22 mouse cellular contexts compared by ENCODE assay signal in genomic region chr9:120093701-120094100, GRCm38 (mm10). TPM values are rescaled to one million over a fixed set of nuclear protein-coding genes. Genes with fewer than 3 reads are reported as not detected.
A peak's percentile ranks its signal among the peaks of the same experiment; 100 is the strongest.
DNase-seq lines count a peak whose midpoint lies in the region; ATAC-seq lines count a peak whose summit lies in the region.
"Had no signal": no experiment of that assay in that cellular context is flagged by ENCODE, and none has a peak within 500 bp of the region (broad histone marks: within the 10 kb centered on the region; RNA-seq: fewer than 3 reads in every experiment).

No protein-coding gene starts in this region.

- no peaks in the 10 kb centered on the region for H3K27me3 ChIP-seq in heart, embryonic 12.5 days (replicated peaks)
- H3K27me3 ChIP-seq in heart, embryonic 10.5 days (ENCODE audit: insufficient read depth, poor library complexity, severe bottlenecking), result no peaks in the 10 kb centered on the region
- no peaks in the 10 kb centered on the region for H3K27me3 ChIP-seq in heart, embryonic 11.5 days (ENCODE audit: control insufficient read depth, insufficient read depth, low read length)

- no peaks in the 10 kb centered on the region for H3K36me3 ChIP-seq in heart, embryonic 12.5 days
- H3K36me3 ChIP-seq in heart, embryonic 10.5 days, result no peaks in the 10 kb centered on the region
- no peaks in the 10 kb centered on the region for H3K36me3 ChIP-seq in heart, embryonic 11.5 days (ENCODE audit: control insufficient read depth, insufficient read depth, low read length)
- H3K36me3 ChIP-seq: G1E had no signal

- H3K4me2 ChIP-seq in heart, embryonic 12.5 days, result no peak overlapping the region
- no peak overlapping the region for H3K4me2 ChIP-seq in heart, embryonic 11.5 days

- WGBS in heart, embryonic 12.5 days, result 80% methylated on average over 13 of the region's 13 CpGs
- WGBS in heart, embryonic 10.5 days, result 84% methylated on average over 13 of the region's 13 CpGs
- WGBS in heart, embryonic 11.5 days (ENCODE audit: insufficient replicate concordance), result 80% methylated on average over 13 of the region's 13 CpGs

- H3K9me3 ChIP-seq in heart, embryonic 12.5 days (replicated peaks), result peaks cover 8% of the 10 kb centered on the region; the same call in 1 of the 2 replicates
- H3K9me3 ChIP-seq in heart, embryonic 10.5 days, result no peaks in the 10 kb centered on the region
- 0 out of 2 replicates have a peak, but pooled peaks cover 4% of the 10 kb centered on the region for H3K9me3 ChIP-seq in heart, embryonic 11.5 days (replicated peaks; ENCODE audit: control insufficient read depth, low read length)
- H3K9me3 ChIP-seq: G1E had no signal

- no peak overlapping the region for H3K27ac ChIP-seq in heart, embryonic 12.5 days (ENCODE audit: poor library complexity, severe bottlenecking)
- no peak overlapping the region for H3K27ac ChIP-seq in heart, embryonic 10.5 days
- no peak overlapping the region for H3K27ac ChIP-seq in heart, embryonic 11.5 days (ENCODE audit: low read depth, low read length)

- DNase-seq in heart, adult 11 months, result peak; percentile 78
- peak; percentile 68 for DNase-seq in heart, embryonic 10.5 days (ENCODE audit: low spot score)
- peak; percentile 5 for DNase-seq in thymus, postnatal 4 days
- no peak for DNase-seq in thymus, postnatal 14 days
- peak; percentile 68 for DNase-seq in induced T-regulatory cell, adult 2 months (ENCODE audit: low read depth)
- no peak for DNase-seq in spleen, postnatal 36 days (ENCODE audit: low spot score in 2 of 2)
- DNase-seq: adrenal gland, adult 2 months; adrenal gland, adult 8-10 months; adrenal gland, postnatal 10 days; adrenal gland, postnatal 14 days; adrenal gland, postnatal 25 days; adrenal gland, postnatal 36 days; B cell, adult 2 months; cerebellum, adult 11 months; cerebellum, adult 11-12 months had no signal

- no peak overlapping the region for H3K4me3 ChIP-seq in heart, embryonic 12.5 days
- no peak overlapping the region for H3K4me3 ChIP-seq in heart, embryonic 10.5 days
- no peak overlapping the region for H3K4me3 ChIP-seq in heart, embryonic 11.5 days (ENCODE audit: low read depth, low read length)

- H3K9ac ChIP-seq in heart, embryonic 12.5 days, result no peak overlapping the region
- no peak overlapping the region for H3K9ac ChIP-seq in heart, embryonic 11.5 days (ENCODE audit: low read depth, low read length)

- no peaks in the 10 kb centered on the region for H3K4me1 ChIP-seq in heart, embryonic 12.5 days (replicated peaks)
- peaks cover 4% of the 10 kb centered on the region; the same call in 1 of the 2 replicates for H3K4me1 ChIP-seq in heart, embryonic 10.5 days
- H3K4me1 ChIP-seq in heart, embryonic 11.5 days (ENCODE audit: control insufficient read depth, insufficient read depth, low read length), result no peaks in the 10 kb centered on the region

- no peak for ATAC-seq in heart, embryonic 12.5 days (ENCODE audit: insufficient number of reproducible peaks, low FRiP score)
- ATAC-seq in heart, embryonic 11.5 days (replicated peaks; ENCODE audit: insufficient number of reproducible peaks, low FRiP score, low TSS enrichment), result no peak
- ATAC-seq: activated CD4-positive, CD25-positive, alpha-beta regulatory T cell, adult 4 months; CD4-positive, CD25-positive, alpha-beta regulatory T cell, adult 4 months; Patski had no signal

RNA-seq across cellular contexts. Expression of gene Ccr8, which starts 1.8 kb away (rescaled TPM):
- not detected in 2 replicates for polyA plus RNA-seq in heart, embryonic 12.5 days (2016; fragmentation: Nextera tagmentation; extraction: Ambion mirVana)
- polyA plus RNA-seq in heart, embryonic 10.5 days (2016; fragmentation: Nextera tagmentation; extraction: Ambion mirVana), result not detected in 2 replicates
- not detected in 2 replicates for polyA plus RNA-seq in heart, embryonic 11.5 days (2014; fragmentation: Nextera tagmentation; extraction: Ambion mirVana)
- polyA plus RNA-seq: adrenal gland, adult 2 months; C2C12; G1E; Patski had no signal

RNA-seq across cellular contexts. Expression of gene Slc25a38, which starts 16.5 kb away (rescaled TPM):
- 24.9 and 26.2 TPM in 2 replicates for polyA plus RNA-seq in heart, embryonic 12.5 days (2016; fragmentation: Nextera tagmentation; extraction: Ambion mirVana)
- 39.8 and 42.1 TPM in 2 replicates for polyA plus RNA-seq in heart, embryonic 10.5 days (2016; fragmentation: Nextera tagmentation; extraction: Ambion mirVana)
- 35.4 and 40.5 TPM in 2 replicates for polyA plus RNA-seq in heart, embryonic 11.5 days (2014; fragmentation: Nextera tagmentation; extraction: Ambion mirVana)

RNA-seq across cellular contexts. Expression of gene Cx3cr1, which starts 24.0 kb away (rescaled TPM):
- 4.4 and 4.9 TPM in 2 replicates for polyA plus RNA-seq in heart, embryonic 12.5 days (2016; fragmentation: Nextera tagmentation; extraction: Ambion mirVana)
- 1.1 and 4.1 TPM in 2 replicates for polyA plus RNA-seq in heart, embryonic 10.5 days (2016; fragmentation: Nextera tagmentation; extraction: Ambion mirVana)
- polyA plus RNA-seq in heart, embryonic 11.5 days (2014; fragmentation: Nextera tagmentation; extraction: Ambion mirVana), result 2.3 and 3.1 TPM in 2 replicates
- polyA plus RNA-seq: G1E, Patski had no signal

RNA-seq across cellular contexts. Expression of gene Rpsa, which starts 33.8 kb away (rescaled TPM):
- 764 and 771 TPM in 2 replicates for polyA plus RNA-seq in heart, embryonic 12.5 days (2016; fragmentation: Nextera tagmentation; extraction: Ambion mirVana)
- polyA plus RNA-seq in heart, embryonic 10.5 days (2016; fragmentation: Nextera tagmentation; extraction: Ambion mirVana), result 1,047 and 1,189 TPM in 2 replicates
- polyA plus RNA-seq in heart, embryonic 11.5 days (2014; fragmentation: Nextera tagmentation; extraction: Ambion mirVana), result 1,140 and 1,315 TPM in 2 replicates

RNA-seq across cellular contexts. Expression of gene Mobp, which starts 55.8 kb away (rescaled TPM):
- 0.12 TPM in 1 of 2 replicates, not detected in the other for polyA plus RNA-seq in heart, embryonic 12.5 days (2016; fragmentation: Nextera tagmentation; extraction: Ambion mirVana)
- not detected in 2 replicates for polyA plus RNA-seq in heart, embryonic 10.5 days (2016; fragmentation: Nextera tagmentation; extraction: Ambion mirVana)
- not detected in 2 replicates for polyA plus RNA-seq in heart, embryonic 11.5 days (2014; fragmentation: Nextera tagmentation; extraction: Ambion mirVana)
- polyA plus RNA-seq: activated CD4-positive, CD25-positive, alpha-beta regulatory T cell, adult 4 months; adrenal gland, adult 2 months; C2C12; G1E; Patski had no signal

Comparison
In these comparisons a context has a peak if more than half of its experiments do, and no peak if none do; other contexts are left out.
1. DNase-seq: peak in heart, adult 11 months (single experiment), heart, embryonic 10.5 days (single experiment), thymus, postnatal 4 days (single experiment) and induced T-regulatory cell, adult 2 months (single experiment); none in thymus, postnatal 14 days (single experiment) and spleen, postnatal 36 days (0 of 2).